Mouse (Mus musculus) liver, postnatal 0 days (tissue): Measurements from ENCODE around the gene Rps6ka5.

Experiments
- CTCF ChIP-seq: sonication (generic); IDR thresholded peaks from 2 replicates; pipeline ENCODE4 v1.5.1; 2016; ENCODE audit warnings: antibody characterized with exemption, low read depth
- EP300 ChIP-seq: IDR thresholded peaks from 2 replicates; pipeline ENCODE4 v1.6.1; 2016; ENCODE audit warnings: antibody characterized with exemption, low read depth, mild to moderate bottlenecking

GRCm38 (mm10) chr12:100578291-100578690, 148.5 kb downstream of the Rps6ka5 start:
- TF ChIP-seq CTCF (peak; percentile 69), EP300 (no peak)
